Mouse (Mus musculus) retina, postnatal 1 day (tissue): ENCODE measurements at regions not wholly inside any gene's neighbourhood (a gene's known extent, or its start where the extent isn't known, plus 50 kb on each side); places are given as distances from the start of the nearest gene placed in this dataset.

Source experiments
- DNase-seq: peaks from one replicate; pipeline ENCODE4 v3.0.0-alpha.2; 2012

- DNase-seq = no peak
These were observed 368.8 kb upstream of the Rack1 start for GRCm38 (mm10) chr11:48431316-48431715.

GRCm38 (mm10) chr11:48427423-48427822, 372.7 kb upstream of the Rack1 start:
- DNase-seq = no peak

DNA sequence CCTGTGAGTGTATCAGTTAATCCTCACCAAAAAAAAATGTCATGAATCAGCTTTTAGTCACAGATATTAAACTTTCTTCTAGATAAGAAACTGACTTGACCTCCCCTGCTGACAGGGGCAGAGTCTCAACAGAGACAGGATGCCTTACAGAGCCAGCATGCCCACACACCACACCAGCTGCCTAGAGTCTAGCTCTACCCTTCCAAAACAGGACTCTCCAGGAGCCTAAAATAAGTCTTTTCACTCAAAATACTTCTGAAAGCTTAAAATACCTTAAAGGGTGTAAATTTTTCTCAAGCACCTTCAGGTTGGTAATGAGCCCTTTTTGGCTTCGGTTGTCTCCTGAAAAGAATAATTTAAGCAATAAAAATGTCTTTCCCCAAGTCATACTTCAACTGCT, 373.7 kb upstream of the Rack1 start:
- no peak for DNase-seq

DNA sequence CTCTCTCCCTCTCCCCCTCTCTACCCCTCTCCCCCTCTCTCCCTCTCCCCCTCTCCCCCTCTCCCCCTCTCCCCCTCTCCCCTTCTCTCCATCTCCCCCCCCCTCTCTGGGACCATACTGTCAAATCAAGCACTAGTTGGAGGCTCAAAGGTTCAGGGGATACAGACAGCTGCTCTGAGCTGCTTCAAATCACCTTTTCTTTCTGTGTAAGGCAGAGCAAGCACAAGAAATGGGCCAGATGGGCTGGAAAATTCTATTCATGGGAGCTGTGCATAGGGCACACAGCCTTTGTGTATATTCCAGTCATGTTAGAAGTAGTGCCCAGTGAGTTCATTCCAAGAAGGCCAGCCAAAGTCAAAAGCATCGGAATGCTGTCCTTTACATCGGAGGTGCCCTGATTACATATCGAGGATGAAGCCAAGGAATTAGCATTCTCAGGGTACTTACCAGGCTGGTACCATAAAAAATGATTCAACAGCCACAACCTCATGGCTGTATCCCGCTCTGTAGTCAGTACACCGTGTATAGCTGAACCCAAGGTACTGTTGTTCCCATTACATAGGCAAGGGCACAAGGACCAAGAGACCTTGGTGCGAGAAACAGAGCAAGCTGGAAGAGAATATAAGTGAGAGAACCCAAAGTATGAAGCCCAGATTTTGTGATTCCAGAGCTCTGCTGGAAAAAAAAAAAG, 381.9 kb upstream of the Rack1 start:
- DNase-seq = no peak

DNA sequence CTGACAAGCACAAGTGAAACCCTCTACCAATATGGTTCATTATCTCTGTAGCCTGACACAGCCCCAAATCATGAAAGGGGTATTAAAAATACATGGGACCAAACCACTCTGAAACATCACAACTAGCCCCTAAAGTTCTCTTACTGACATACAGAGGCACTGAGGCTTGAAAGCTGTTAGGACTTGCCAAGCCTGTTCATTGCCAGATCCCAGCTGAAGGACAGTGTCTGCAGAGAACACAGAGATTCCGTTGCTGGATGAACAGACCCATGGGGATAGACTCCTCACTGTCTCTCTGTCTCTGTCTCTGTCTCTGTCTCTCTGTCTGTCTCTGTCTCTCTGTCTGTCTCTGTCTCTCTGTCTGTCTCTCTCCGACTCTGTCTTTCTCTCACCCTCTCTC, 382.5 kb upstream of the Rack1 start:
- no peak for DNase-seq

DNA sequence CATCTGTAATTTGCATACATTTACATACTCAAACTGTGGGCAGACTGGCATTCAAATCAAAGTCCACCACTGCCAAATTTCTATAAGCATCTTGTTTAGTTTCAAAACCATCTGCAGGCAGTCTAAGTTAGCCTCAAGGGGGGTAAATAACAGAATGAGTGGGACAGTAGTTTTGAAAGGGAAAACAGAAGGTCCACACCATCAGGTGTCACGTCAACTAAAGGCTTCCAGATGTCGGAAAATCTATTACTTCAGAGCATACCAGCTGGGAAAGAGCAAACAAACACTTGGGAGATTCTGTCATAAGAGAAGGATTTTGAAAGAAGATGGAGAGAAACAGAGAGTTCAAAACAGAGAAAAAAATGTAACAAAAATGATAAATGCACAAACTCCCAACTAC, 402.1 kb upstream of the Rack1 start:
- no peak for DNase-seq

GRCm38 (mm10) chr11:48381489-48381888, 392.7 kb upstream of the Sgcd start:
- DNase-seq = no peak

DNA sequence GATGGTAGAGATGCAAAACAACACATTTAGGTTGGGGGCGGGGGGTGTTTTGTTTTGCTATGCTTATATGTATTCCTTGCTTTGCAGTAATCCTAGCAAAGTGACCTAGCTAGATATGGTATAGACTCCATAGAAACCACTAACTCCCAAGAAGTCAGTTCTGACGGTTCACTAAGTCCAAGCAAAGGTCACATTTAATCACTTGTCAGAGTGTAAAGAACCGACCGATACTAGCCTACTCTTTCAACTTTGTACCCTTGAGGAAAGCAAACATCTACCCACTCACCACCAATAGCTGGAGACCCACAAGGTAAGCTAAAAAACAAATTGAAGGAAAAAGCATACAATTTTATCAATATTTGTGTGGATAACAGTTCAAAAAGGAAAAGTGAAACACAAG, 389.3 kb upstream of the Sgcd start:
- no peak for DNase-seq

- DNase-seq = no peak
These were observed 388.5 kb upstream of the Sgcd start for GRCm38 (mm10) chr11:48377269-48377668.

- peak; percentile 36 for DNase-seq
These were observed 362.7 kb upstream of the Sgcd start for GRCm38 (mm10) chr11:48351349-48352023.

- no peak for DNase-seq
These were observed 325.7 kb upstream of the Sgcd start for GRCm38 (mm10) chr11:48314500-48314899.

GRCm38 (mm10) chr11:48295370-48295769, 306.6 kb upstream of the Sgcd start:
- DNase-seq = no peak

GRCm38 (mm10) chr11:48262492-48262891, 273.7 kb upstream of the Sgcd start:
- DNase-seq = no peak

DNA sequence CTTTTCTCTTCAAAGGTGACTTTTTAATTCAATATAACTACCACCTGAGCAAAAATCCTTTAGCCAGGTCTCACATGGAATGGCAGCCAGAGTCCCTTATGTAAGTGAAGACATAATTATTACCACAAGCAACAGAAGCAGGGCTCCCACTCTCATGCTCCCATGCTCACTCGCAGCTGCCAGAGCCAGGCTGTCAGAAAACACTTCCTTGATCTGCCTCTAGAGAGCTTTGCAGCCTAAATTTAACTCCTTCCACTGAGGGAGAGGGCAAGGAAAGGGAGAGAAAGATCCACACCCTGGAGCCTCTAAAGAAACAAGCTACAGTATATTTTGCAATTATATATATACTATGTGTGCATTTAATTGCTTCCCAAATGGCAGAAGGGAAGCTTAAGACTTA, 272.3 kb upstream of the Sgcd start:
- DNase-seq = no peak

- no peak for DNase-seq
These were observed 262.0 kb upstream of the Sgcd start for GRCm38 (mm10) chr11:48250678-48251317.

DNA sequence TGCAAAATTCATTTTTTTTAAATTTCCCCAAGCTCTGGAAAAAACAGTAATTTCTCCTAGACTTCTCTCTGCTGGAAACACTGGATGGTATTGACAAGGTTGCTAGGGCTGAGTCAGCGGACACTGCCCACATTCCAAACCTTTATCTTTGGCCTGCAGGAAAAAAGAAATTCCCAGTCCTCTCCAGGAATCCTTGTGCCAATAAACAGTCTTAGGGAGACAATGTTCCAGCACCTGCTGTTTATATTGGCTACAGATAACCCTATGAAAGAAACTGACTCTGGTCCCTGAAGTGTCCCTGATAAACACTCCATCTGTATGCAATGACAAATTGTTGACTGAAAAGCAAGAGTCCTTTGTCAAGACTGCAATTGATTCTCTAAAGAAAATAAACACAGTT, 260.5 kb upstream of the Sgcd start:
- no peak for DNase-seq

DNA sequence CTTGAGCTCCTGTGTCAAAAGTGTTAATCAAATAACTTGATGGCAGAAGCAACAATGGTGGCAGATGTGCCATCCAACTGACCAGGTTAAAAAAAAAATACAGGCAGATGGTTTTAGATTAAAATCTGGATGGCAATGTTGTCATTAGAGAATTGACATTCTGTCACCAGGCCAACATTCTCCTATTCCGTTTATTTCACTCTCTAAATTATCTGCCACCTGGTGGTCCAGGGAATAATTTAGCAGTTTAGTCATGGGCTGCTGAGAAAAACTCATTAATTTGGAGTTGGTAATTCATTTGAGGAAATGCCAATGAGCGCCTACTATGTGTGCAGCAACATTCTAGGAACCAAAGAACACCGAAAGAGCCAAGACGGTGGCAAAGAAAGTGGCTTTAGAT, 232.4 kb upstream of the Sgcd start:
- DNase-seq = no peak

- no peak for DNase-seq
These were observed 230.4 kb upstream of the Sgcd start for GRCm38 (mm10) chr11:48219157-48219556.

- no peak for DNase-seq
These were observed 228.0 kb upstream of the Sgcd start for GRCm38 (mm10) chr11:48216762-48217161.

- DNase-seq = no peak
These were observed 197.8 kb upstream of the Sgcd start for GRCm38 (mm10) chr11:48186604-48187003.

DNA sequence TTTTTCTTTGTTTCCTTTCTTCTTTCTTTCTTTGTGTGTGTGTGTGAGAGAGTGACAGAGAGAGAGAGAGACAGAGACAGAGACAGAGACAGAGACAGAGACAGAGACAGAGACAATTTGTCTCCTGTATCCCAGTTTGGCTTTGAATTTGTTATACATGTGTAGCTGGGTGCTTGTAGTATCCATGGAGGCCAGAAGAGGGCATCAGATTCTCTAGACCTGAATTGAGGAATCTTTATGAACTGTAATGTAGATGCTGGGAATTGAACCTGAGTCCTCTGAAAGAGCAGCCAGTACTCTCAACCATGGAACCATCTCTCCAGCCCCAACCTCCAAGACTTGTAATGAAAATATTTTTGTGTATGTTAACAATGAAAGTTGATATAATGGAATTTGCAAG, 190.2 kb upstream of the Sgcd start:
- DNase-seq = peak; percentile 6

DNA sequence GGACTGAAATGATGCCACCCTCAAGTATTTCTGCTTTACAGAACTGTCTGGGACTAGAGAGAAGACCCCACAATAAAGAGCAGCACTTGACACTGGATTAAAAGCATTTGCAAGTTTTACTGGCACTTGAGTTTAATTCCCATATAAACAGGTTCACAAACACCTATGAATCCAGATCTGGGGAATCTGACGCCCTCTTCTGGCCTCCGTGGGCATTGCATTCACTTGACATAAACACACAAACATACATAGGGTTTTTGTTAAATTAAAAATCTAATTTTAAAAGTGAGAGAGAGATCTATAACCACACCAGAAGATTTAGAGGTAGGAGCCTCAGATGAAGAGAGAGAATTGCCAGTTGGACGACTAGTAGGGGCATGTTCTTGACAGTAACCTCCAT, 189.4 kb upstream of the Sgcd start:
- no peak for DNase-seq

DNA sequence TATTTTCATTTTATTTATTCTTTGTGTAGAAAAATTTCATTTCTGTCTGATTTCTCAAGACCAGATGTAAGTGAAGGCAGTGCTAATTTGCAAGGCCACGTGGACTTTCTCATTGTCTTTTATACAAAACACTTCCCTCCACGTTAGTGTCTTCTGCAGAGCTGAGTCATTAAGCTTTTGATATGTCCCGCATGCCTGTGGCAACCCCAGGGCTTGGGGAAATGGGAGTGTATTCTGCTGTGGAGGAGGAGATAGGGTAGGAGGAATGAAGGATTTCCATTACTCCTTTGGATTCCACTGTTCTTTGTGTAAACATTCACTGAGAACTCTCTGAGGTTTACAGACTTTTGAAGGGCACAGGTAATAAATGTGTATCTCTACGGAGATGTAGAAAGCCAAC, 187.7 kb upstream of the Sgcd start:
- DNase-seq = no peak

- DNase-seq = no peak
These were observed 163.4 kb upstream of the Sgcd start for GRCm38 (mm10) chr11:48152219-48152618.
